Mouse (Mus musculus) embryo, embryonic 10 days (tissue): Measurements from ENCODE around the gene Efna2.
"Not testable (repeated sequence)": the region's sequence is repeated elsewhere in the genome, so short reads cannot be mapped to it uniquely, and the experiment has no call there.

Experiments used
- DNase-seq: peaks from one replicate; pipeline ENCODE4 v3.0.0-alpha.2; 2015; ENCODE audit warnings: low spot score

Gene Efna2

DNA sequence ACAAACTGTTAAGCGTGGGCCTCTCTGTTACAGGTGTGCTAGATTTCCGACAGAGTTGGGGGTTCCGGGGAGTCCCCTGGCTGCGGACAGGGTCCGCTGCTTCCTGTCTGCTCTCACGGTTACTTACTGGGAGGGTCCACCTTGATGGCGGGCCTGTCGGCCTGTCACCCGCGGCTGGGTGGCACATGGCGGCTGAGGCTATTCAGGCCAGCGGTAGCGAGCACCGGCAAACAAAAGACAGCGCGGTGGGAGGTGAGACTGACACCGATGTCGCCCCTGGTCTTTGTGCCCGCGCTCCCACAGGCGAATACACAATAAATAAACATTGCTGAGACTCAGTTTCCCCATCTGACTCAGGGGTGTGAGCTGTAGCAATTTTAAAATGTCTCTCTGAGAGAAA lies 10.7 kb downstream of the Efna2 start:
- DNase-seq, result peak; percentile 66

DNA sequence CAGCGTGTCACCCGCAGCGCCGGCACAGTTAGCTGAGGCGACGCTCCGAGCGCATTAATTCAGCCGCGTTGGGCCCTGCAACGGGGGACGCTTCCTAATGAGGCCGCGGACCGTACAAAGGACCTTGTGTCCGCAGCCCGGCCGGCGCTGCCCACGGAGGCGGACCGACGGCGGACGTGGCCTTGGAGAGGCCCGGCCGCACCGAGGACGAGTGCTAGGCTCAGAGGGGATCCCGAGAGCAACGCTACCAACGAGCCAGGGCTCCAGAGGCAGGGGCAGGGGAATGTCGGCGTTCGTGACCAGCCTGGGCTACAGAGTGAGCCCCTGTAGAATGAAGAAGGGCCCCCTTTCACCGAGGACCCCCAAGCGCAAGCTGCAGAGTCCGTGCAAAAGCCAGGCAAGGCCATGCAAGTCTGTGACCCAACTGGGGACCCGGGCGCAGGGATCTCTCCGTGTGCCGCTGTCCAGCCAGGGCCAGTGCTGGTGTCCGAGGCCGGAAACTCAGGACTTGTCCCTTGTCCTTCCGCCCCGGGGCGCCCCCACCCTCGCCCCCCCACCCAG lies 11.3 kb downstream of the Efna2 start:
- DNase-seq, result peak; percentile 75

DNA sequence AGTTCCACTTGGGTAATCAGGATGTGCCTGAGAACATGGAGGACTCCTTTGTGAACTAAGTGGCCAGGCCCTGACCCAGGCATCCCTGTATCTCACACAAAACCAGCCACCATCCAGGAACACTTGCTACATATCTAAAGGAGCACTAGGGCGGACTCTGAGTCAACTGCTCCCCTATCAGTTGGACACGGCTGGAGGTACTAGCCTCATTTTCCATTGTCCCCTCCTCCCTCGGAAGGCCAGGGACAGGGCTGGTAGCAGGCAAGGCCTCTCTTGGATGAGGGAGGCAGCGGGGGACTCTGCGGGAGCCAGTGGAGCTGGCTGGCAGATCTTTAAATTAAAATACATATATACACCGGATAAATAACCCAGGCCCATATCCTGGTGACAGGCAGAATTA lies 14.7 kb downstream of the Efna2 start:
- DNase-seq, result no peak

DNA sequence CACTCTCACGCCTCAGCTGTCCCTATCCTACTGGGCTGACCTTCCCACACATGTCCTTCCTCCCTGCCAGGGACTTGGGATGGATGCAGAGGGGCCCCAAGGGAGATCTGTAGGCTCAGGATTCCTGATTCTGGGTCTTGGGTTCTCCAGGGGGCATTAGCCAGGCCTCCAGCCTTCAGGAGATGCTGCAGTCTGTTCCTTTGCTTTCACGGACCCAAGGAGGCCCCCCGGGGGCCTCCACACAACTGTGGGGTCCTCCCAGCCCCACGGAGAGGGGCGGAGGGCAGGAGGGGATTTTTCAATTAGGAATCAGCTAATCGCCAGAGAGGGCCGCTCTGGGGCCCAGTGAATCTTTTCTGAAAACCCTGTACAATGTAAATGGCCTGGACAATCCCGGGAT lies 15.2 kb downstream of the Efna2 start:
- DNase-seq, result no peak

GRCm38 (mm10) chr10:80196167-80196566 lies 16.9 kb downstream of the Efna2 start:
- DNase-seq, result no peak

DNA sequence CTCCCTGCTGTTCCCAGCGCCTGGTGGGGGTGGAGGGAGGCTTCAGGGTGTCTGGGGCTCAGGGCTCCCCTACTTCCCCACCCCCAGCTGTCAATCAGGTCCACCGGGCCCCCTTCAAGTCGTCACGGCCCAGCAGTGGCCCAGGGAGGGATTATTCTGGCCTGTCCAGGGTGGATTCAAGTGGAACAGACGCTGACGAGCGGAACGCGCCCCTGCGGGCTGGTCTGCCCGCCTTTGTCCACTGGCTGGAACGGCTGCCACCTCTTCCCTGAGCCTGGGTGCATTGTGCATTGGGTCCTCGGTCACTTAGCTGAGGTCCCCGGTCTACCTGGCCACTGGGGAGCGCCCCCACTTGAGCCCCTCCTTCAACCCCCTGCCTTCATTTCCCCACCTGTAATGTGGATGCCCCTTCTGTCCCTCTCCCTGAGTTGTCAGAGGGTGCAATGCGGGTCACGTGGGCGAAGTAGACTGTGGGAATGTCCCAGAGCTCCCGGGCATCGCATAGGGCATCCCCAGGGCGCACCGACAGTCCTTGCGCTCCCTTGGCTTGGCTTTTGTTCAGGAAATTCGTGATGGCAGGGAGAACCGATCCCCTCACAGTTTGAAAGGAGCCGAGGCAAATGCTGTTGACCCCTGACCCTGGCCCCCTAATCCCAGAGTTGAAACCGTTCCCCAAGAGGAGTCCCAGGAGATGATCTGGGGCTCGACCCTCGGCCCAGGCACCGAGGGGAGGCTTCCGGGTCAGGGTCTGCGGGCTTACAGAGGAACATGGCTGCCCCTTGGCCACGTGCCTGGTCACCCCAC lies 17.7 kb downstream of the Efna2 start:
- no peak for DNase-seq

- DNase-seq, result peak; percentile 93
Measured at GRCm38 (mm10) chr10:80199440-80200008, 20.2 kb downstream of the Efna2 start.

- no peak for DNase-seq
Measured at GRCm38 (mm10) chr10:80200485-80200884, 21.2 kb downstream of the Efna2 start.

DNA sequence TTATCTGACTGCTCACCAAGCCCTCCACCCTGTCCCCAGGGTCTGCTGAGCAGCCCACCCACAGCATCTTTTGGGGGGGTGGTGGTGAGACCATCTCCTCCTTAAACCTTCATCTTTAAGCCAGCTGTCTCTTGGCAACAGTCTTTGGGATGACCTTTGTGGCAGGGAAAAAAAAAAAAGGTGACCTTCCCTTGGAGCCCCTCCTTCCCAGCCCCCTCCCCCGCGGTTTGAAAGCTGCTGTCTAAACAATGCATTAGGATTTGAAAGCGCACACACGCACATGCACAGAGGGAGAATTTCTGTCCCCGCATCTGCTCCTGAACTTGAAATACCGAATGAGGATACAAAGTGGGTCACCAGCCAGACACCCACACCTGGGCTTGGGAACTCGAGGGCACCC lies 24.8 kb downstream of the Efna2 start:
- DNase-seq, result no peak

DNA sequence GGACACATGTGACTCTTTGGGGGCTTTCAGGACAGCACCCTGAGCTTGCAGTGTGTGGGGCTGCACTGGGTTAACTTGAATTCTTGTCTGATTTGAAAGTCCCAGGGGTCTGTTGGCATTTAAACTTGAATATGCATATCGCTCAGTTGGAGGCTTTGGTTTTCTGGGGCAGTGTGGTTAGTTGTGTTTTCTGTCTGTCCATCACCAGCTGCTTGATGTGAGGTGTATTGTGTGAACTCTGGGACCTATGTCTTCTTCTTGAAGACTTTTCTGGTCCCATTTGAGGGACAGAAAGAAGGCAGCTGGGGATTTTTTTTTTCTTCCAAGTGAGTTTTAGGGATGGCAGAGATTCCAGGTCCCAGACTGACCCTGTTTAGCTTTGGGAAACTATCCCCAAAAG lies 27.9 kb downstream of the Efna2 start:
- DNase-seq, result no peak

DNA sequence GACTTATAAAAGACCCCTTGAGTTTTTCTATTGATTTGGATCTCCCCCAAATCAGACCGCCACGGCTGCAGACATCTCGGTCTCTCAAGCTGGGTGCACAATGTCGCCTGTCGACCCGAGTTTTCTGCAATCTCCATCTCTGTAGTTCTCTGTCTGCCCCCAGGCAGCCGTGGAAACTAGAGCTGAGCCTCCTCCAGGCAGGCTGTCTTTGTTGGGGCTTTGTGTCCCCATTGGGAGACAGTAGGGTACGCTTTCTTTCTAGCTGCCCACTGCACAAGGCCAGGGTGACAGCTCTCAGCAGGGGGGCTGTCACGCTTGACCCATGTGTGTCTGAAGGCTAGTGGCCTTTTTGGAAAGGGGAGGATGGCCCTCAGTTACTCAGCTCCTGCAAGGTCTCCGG lies 28.4 kb downstream of the Efna2 start:
- no peak for DNase-seq

GRCm38 (mm10) chr10:80208248-80208647 lies 29.0 kb downstream of the Efna2 start:
- DNase-seq, result no peak

DNA sequence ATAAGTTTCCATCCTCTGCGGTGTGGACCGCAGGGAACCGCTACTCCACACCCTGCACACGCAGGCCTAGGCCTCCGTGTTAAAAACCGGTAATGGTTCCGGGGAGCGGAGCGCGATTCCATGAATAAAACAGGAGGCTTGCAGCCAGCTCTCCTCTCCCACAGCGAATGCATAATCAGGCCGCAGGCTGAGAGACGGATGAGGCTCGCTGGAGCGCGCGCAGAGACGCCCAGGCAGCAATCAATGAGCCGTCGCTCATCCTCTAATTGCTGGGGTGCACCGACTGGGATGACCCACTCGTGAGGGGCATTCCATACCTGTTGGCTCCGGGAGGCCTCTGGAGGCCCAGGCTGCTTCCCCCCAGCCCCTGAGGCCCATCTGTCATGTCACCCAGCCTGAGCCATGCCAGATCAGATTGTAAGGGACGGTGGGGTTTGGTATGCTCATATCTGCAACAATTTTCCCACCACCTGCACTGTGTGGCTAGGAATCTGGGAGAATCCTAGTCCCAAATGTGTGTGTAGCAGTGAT lies 29.6 kb downstream of the Efna2 start:
- peak; percentile 59 for DNase-seq

DNA sequence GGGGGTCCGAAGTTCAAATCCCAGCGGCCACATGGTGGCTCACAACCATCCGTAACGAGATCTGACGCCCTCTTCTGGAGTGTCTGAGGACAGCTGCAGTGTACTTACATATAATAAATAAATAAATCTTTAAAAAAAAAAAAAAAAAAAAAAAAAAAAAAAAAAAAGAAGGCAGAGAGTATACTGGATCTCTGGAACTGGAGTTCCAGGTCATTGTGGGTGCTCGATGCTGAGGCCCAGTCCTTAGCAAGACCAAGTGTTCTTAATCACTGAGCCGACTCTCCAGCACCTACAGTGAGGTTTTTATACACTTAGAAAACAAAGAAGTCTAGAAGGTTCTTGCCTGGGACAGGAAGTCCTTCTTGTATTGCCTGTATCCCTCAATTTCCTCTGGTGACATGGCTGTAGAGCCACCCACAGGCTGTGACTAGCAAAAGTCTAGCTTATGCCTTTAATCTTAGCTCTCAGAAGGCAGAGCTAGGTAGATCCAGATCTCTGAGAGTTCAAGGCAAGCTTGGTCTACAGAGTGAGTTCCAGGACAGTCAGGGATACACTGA lies 32.3 kb downstream of the Efna2 start:
- not testable (repeated sequence) for DNase-seq

GRCm38 (mm10) chr10:80215048-80215772 lies 35.9 kb downstream of the Efna2 start:
- DNase-seq, result no peak

DNA sequence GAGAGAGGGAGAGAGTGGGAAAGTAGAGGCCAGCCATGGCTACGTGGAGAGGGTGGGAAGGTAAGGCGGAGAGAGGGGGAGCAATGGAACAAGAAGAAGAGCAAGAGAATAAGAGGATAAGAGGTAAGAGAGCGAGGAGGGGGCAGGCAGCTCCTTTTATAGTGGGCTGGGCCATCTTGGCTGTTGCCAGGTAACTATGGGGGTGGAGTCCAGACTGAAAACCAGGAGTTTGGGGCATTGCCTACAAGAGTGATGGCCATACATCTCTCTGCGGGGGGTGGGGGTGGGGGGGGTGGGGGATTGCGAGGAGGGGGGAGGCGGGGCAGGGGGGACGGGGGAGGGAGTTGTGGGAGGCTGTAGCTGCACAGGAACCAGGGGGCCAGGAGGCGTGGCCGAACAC lies 41.4 kb downstream of the Efna2 start:
- DNase-seq, result no peak

DNA sequence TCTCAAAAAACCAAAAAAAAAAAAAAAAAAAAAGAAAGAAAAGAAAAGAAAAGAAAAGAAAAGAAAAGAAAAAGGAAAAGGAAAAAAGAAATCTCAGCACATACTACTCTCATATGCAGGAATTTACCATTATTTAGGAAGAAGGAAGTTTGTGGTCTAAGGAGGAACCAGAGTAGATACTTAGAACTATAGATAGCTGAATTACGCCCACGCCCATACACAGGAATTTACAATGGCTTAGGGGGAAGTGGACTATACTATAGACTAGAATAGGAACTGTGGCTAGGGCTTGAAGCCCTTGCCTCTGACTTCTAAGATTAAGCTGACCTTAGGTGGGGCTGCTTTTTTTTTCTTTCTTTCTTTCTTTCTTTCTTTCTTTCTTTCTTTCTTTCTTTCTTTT lies 43.9 kb downstream of the Efna2 start:
- not testable (repeated sequence) for DNase-seq

DNA sequence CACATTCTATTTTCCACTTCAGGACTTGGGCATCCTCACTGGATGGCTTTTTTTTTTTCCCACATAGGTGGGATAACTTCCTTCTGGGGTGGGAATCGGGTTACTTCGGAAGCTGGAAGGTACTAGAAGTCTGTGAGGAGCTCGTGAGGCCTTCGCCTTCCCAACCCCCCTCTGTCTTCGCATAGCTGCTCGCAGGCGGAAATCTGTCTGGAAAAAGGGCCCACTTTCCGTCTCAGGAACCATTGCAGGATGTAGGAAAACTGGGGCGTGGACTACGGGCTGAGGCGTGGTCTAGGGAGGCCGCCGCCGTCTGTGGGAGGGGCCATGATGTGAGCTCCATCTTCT lies 46.8 kb downstream of the Efna2 start:
- no peak for DNase-seq

- DNase-seq, result peak; percentile 99
Measured at GRCm38 (mm10) chr10:80226416-80227165, 47.3 kb downstream of the Efna2 start, which contains the start of gene Mum1. TSS of gene Mum1 (plus strand) at chr10:80226434.

DNA sequence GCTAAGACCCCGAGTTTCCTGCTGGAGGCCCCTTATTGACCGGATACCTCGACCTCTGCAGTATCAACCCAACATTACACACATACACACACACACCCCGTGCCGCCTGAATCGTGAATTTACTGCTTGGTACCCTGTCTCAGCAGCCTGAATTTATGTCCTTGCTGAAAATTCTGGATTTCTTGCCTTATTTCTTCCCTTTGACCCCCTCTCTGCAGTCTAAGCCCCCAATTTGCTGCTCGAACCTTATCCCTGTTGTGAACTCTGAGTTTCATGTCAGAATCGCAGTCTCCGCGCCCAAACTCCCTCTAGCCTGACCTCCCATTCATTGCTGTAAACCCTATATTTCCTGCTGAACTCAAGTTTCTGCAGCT lies 47.9 kb downstream of the Efna2 start:
- DNase-seq, result no peak

GRCm38 (mm10) chr10:80227877-80228775 lies 48.8 kb downstream of the Efna2 start:
- DNase-seq, result no peak
